Mouse (Mus musculus) lung, adult 2 months (tissue): Measurements from ENCODE around the gene Nhlh2.

Experiments used
- CTCF ChIP-seq: fragments of 200-500 bp; IDR thresholded peaks from 2 replicates; pipeline ENCODE4 v1.5.1; 2011; ENCODE audit warnings: mild to moderate bottlenecking, low read length, control low read depth; ENCODE audit not compliant: insufficient read depth
- POLR2A ChIP-seq: fragments of 200-500 bp; IDR thresholded peaks from 2 replicates; pipeline ENCODE4 v1.6.1; 2011; ENCODE audit warnings: low read depth, mild to moderate bottlenecking, control low read depth, low read length, borderline replicate concordance; ENCODE audit errors: extremely low read depth

GRCm38 (mm10) chr3:102063273-102064120 is 53.6 kb downstream of the Nhlh2 start:
- no peak for TF ChIP-seq CTCF
- no peak for TF ChIP-seq POLR2A
